Mouse (Mus musculus): ENCODE data around the gene Pdk2. TPM values are rescaled to one million over a fixed set of nuclear protein-coding genes. Genes with fewer than 3 reads are reported as not detected.

The Pdk2 gene
- polyA plus RNA-seq, 1 experiment from 2014 or later: 29.8 TPM

- H3K36me3 ChIP-seq (ENCODE audit: control insufficient read depth, insufficient read depth, low read length): peaks cover 3% of the 10 kb centered on the region
Observed at GRCm38 (mm10) chr11:95024439-95025184, 16.5 kb downstream of the Pdk2 start.

GRCm38 (mm10) chr11:95023481-95023880, 17.7 kb downstream of the Pdk2 start:
- H3K9ac ChIP-seq (ENCODE audit: low read length): no peak overlapping the region
- WGBS: 92% methylated on average over 9 of the region's 9 CpGs
- H3K4me1 ChIP-seq (replicated peaks; ENCODE audit: control insufficient read depth, insufficient read depth): no peaks in the 10 kb centered on the region
- no peak for TF ChIP-seq EP300 (optimal IDR thresholded peaks at IDR 0.05)
- TF ChIP-seq CTCF (IDR thresholded peaks at IDR 0.05; ENCODE audit: low read depth): no peak
- no peak overlapping the region for H3K4me2 ChIP-seq (replicated peaks; ENCODE audit: low read depth)
- DNase-seq (ENCODE audit: low spot score) (no peak), ATAC-seq (ENCODE audit: low FRiP score, low TSS enrichment) (no peak)
- peaks cover 5% of the 10 kb centered on the region; the same call in 1 of the 2 replicates for H3K36me3 ChIP-seq (ENCODE audit: control insufficient read depth, insufficient read depth, low read length)
- no peak overlapping the region for H3K27ac ChIP-seq (replicated peaks)
- H3K9me3 ChIP-seq (ENCODE audit: control insufficient read depth, low read length): no peaks in the 10 kb centered on the region
- no peak overlapping the region for H3K4me3 ChIP-seq (ENCODE audit: low read depth, low read length)
- no peaks in the 10 kb centered on the region for H3K27me3 ChIP-seq (ENCODE audit: control insufficient read depth, insufficient read depth, low read length)

More at GRCm38 (mm10) chr11:95024439-95025184, 16.5 kb downstream of the Pdk2 start:
- DNase-seq (ENCODE audit: low spot score) (no peak), ATAC-seq (ENCODE audit: low FRiP score, low TSS enrichment) (no peak)
- 71% methylated on average over 29 of the region's 29 CpGs for WGBS
- no peak overlapping the region for H3K27ac ChIP-seq (replicated peaks)
- no peaks in the 10 kb centered on the region for H3K4me1 ChIP-seq (replicated peaks; ENCODE audit: control insufficient read depth, insufficient read depth)
- no peak overlapping the region for H3K4me3 ChIP-seq (ENCODE audit: low read depth, low read length)
- H3K27me3 ChIP-seq (ENCODE audit: control insufficient read depth, insufficient read depth, low read length): no peaks in the 10 kb centered on the region
- H3K9ac ChIP-seq (ENCODE audit: low read length): no peak overlapping the region
- H3K9me3 ChIP-seq (ENCODE audit: control insufficient read depth, low read length): no peaks in the 10 kb centered on the region
- TF ChIP-seq CTCF (IDR thresholded peaks at IDR 0.05; ENCODE audit: low read depth): no peak
- TF ChIP-seq EP300 (optimal IDR thresholded peaks at IDR 0.05): no peak
- no peak overlapping the region for H3K4me2 ChIP-seq (replicated peaks; ENCODE audit: low read depth)

GRCm38 (mm10) chr11:95022237-95022992, 18.7 kb downstream of the Pdk2 start:
- WGBS: 76% methylated on average over 10 of the region's 10 CpGs
- no peak overlapping the region for H3K4me2 ChIP-seq (replicated peaks; ENCODE audit: low read depth)
- H3K27me3 ChIP-seq (ENCODE audit: control insufficient read depth, insufficient read depth, low read length): no peaks in the 10 kb centered on the region
- no peak overlapping the region for H3K27ac ChIP-seq (replicated peaks)
- H3K9ac ChIP-seq (ENCODE audit: low read length): no peak overlapping the region
- no peak overlapping the region for H3K4me3 ChIP-seq (ENCODE audit: low read depth, low read length)
- H3K4me1 ChIP-seq (replicated peaks; ENCODE audit: control insufficient read depth, insufficient read depth): no peaks in the 10 kb centered on the region
- DNase-seq (ENCODE audit: low spot score): no peak
- TF ChIP-seq EP300 (optimal IDR thresholded peaks at IDR 0.05) (no peak), CTCF (IDR thresholded peaks at IDR 0.05; ENCODE audit: low read depth) (peak; percentile 68)
- peaks cover 5% of the 10 kb centered on the region; the same call in 1 of the 2 replicates for H3K36me3 ChIP-seq (ENCODE audit: control insufficient read depth, insufficient read depth, low read length)
- no peak for ATAC-seq (ENCODE audit: low FRiP score, low TSS enrichment)
- H3K9me3 ChIP-seq (ENCODE audit: control insufficient read depth, low read length): no peaks in the 10 kb centered on the region

GRCm38 (mm10) chr11:95015484-95015883, 25.7 kb downstream of the Pdk2 start:
- H3K9me3 ChIP-seq (ENCODE audit: control insufficient read depth, low read length): no peaks in the 10 kb centered on the region
- TF ChIP-seq EP300 (optimal IDR thresholded peaks at IDR 0.05): no peak
- TF ChIP-seq CTCF (IDR thresholded peaks at IDR 0.05; ENCODE audit: low read depth): no peak
- 66% methylated on average over 3 of the region's 3 CpGs for WGBS
- H3K4me3 ChIP-seq (ENCODE audit: low read depth, low read length): no peak overlapping the region
- H3K4me2 ChIP-seq (replicated peaks; ENCODE audit: low read depth): no peak overlapping the region
- peak; percentile 48; the same call in 1 of the 2 replicates for ATAC-seq (ENCODE audit: low FRiP score, low TSS enrichment)
- H3K27ac ChIP-seq (replicated peaks): no peak overlapping the region
- H3K36me3 ChIP-seq (ENCODE audit: control insufficient read depth, insufficient read depth, low read length): peaks cover 3% of the 10 kb centered on the region; the same call in 1 of the 2 replicates
- no peak for DNase-seq (ENCODE audit: low spot score)
- H3K27me3 ChIP-seq (ENCODE audit: control insufficient read depth, insufficient read depth, low read length): no peaks in the 10 kb centered on the region
- no peaks in the 10 kb centered on the region; the same call in 1 of the 2 replicates for H3K4me1 ChIP-seq (replicated peaks; ENCODE audit: control insufficient read depth, insufficient read depth)
- no peak overlapping the region for H3K9ac ChIP-seq (ENCODE audit: low read length)

- ATAC-seq (ENCODE audit: low FRiP score, low TSS enrichment): no peak
- Histone ChIP-seq H3K9me3 (ENCODE audit: control insufficient read depth, low read length) (no peaks in the 10 kb centered on the region), H3K27ac (replicated peaks) (no peak overlapping the region), H3K27me3 (ENCODE audit: control insufficient read depth, insufficient read depth, low read length) (no peaks in the 10 kb centered on the region), H3K4me1 (replicated peaks; ENCODE audit: control insufficient read depth, insufficient read depth) (peaks cover 4% of the 10 kb centered on the region; the same call in 1 of the 2 replicates), H3K9ac (ENCODE audit: low read length) (no peak overlapping the region), H3K4me2 (replicated peaks; ENCODE audit: low read depth) (no peak overlapping the region), H3K36me3 (ENCODE audit: control insufficient read depth, insufficient read depth, low read length) (no peaks in the 10 kb centered on the region), H3K4me3 (ENCODE audit: low read depth, low read length) (no peak overlapping the region)
- DNase-seq (ENCODE audit: low spot score): no peak
- TF ChIP-seq EP300 (optimal IDR thresholded peaks at IDR 0.05): no peak
- TF ChIP-seq CTCF (IDR thresholded peaks at IDR 0.05; ENCODE audit: low read depth): no peak
- 43% methylated on average over 3 of the region's 3 CpGs for WGBS
Observed at GRCm38 (mm10) chr11:95012487-95012886, 28.7 kb downstream of the Pdk2 start.

Measured in stomach, postnatal 0 days (tissue).